Comparison of ENCODE assay signal across 28 mouse cellular contexts in the genomic region with DNA sequence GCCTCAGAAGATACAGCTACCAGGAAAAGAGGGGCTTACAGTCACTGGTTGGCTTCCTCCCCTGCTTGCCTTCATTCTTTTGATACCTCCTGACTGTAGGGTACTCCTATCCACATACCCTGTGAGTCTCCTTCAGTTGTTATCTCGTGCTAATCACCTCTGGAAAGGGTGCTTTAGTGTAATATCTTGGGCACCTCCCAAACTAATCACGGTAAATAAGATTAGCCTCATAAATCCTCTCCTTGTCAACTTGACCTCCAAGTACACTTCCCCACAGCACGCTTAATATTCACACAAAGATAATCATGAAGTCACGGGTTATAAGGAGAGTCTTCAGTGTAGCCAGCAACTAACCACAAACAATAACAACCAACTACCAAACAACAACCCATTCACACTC. TPM values are rescaled to one million over a fixed set of nuclear protein-coding genes. Genes with fewer than 3 reads are reported as not detected.
A peak's percentile ranks its signal among the peaks of the same experiment; 100 is the strongest.
DNase-seq lines count a peak whose midpoint lies in the region; ATAC-seq and TF ChIP-seq lines count a peak whose summit lies in the region.
"Had no signal": no experiment of that assay in that cellular context is flagged by ENCODE, and none has a peak within 500 bp of the region (broad histone marks: within the 10 kb centered on the region; RNA-seq: fewer than 3 reads in every experiment).

No protein-coding gene starts in this region.

- no peaks in the 10 kb centered on the region for H3K36me3 ChIP-seq in intestine, postnatal 0 days (ENCODE audit: control insufficient read depth, insufficient read depth)
- no peaks in the 10 kb centered on the region for H3K36me3 ChIP-seq in stomach, postnatal 0 days (ENCODE audit: control insufficient read depth, insufficient read depth, low read length)
- H3K36me3 ChIP-seq: embryonic facial prominence, embryonic 10.5 days; embryonic facial prominence, embryonic 13.5 days; forebrain, embryonic 12.5 days; forebrain, embryonic 15.5 days; G1E; hindbrain, embryonic 10.5 days had no signal

- H3K4me2 ChIP-seq in intestine, postnatal 0 days (replicated peaks; ENCODE audit: low read depth) = no peak overlapping the region
- H3K4me2 ChIP-seq in stomach, postnatal 0 days (replicated peaks; ENCODE audit: low read depth) = no peak overlapping the region
- H3K4me2 ChIP-seq: embryonic facial prominence, embryonic 13.5 days; forebrain, embryonic 12.5 days; forebrain, embryonic 15.5 days; heart, embryonic 11.5 days; hindbrain, embryonic 14.5 days had no signal

- no peak overlapping the region for H3K4me3 ChIP-seq in intestine, postnatal 0 days (ENCODE audit: low read depth, low read length)
- no peak overlapping the region for H3K4me3 ChIP-seq in stomach, postnatal 0 days (ENCODE audit: low read depth, low read length)
- H3K4me3 ChIP-seq: embryonic facial prominence, embryonic 10.5 days; embryonic facial prominence, embryonic 13.5 days; erythroblast, embryonic 14.5 days; forebrain, embryonic 12.5 days; forebrain, embryonic 15.5 days; hindbrain, embryonic 10.5 days had no signal

- H3K9me3 ChIP-seq in intestine, postnatal 0 days (ENCODE audit: control insufficient read depth) = no peaks in the 10 kb centered on the region
- no peaks in the 10 kb centered on the region for H3K9me3 ChIP-seq in stomach, postnatal 0 days (ENCODE audit: control insufficient read depth, low read length)
- H3K9me3 ChIP-seq: forebrain, embryonic 12.5 days; forebrain, embryonic 15.5 days; G1E; hindbrain, embryonic 10.5 days had no signal

- no peak for TF ChIP-seq EP300 in stomach, postnatal 0 days (optimal IDR thresholded peaks at IDR 0.05)

- H3K27me3 ChIP-seq in intestine, postnatal 0 days (replicated peaks; ENCODE audit: control insufficient read depth, insufficient read depth, low read length) = no peaks in the 10 kb centered on the region
- no peaks in the 10 kb centered on the region for H3K27me3 ChIP-seq in stomach, postnatal 0 days (ENCODE audit: control insufficient read depth, insufficient read depth, low read length)
- H3K27me3 ChIP-seq: CH12.LX; embryonic facial prominence, embryonic 13.5 days; forebrain, embryonic 15.5 days had no signal

- ATAC-seq in intestine, postnatal 0 days = 0 out of 2 replicates have a peak, but pooled peaks have one; percentile 31
- peak; percentile 33 for ATAC-seq in stomach, postnatal 0 days (ENCODE audit: low FRiP score, low TSS enrichment)
- ATAC-seq: forebrain, embryonic 15.5 days; hindbrain, postnatal 0 days; inflammation-experienced regulatory T-cells, adult 6 months had no signal

- H3K4me1 ChIP-seq in intestine, postnatal 0 days (replicated peaks; ENCODE audit: control insufficient read depth, insufficient read depth, low read length) = no peaks in the 10 kb centered on the region
- no peaks in the 10 kb centered on the region for H3K4me1 ChIP-seq in stomach, postnatal 0 days (replicated peaks; ENCODE audit: control insufficient read depth, insufficient read depth)
- H3K4me1 ChIP-seq: forebrain, embryonic 12.5 days; forebrain, embryonic 15.5 days had no signal

- DNase-seq in retina, adult 2 months (ENCODE audit: low read depth, low spot score) = peak; percentile 74
- DNase-seq in retina, embryonic 14.5 days (ENCODE audit: low spot score) = no peak
- DNase-seq in stomach, postnatal 0 days (ENCODE audit: low spot score) = no peak
- no peak for DNase-seq in thymus, postnatal 10 days (ENCODE audit: low spot score in 2 of 2)
- no peak for DNase-seq in ovary, postnatal 36 days (ENCODE audit: low spot score)
- DNase-seq: adrenal gland, adult 2 months; adrenal gland, postnatal 25 days; B cell, adult 2 months; cerebellum, adult 11-12 months; cerebellum, adult 8-10 months; cerebellum, postnatal 10 days; cerebellum, postnatal 36 days; embryo, embryonic 11 days; gastrocnemius, postnatal 36 days; heart, postnatal 36 days had no signal

- WGBS in intestine, postnatal 0 days = 31% methylated on average over 4 of the region's 4 CpGs
- 45% methylated on average over 4 of the region's 4 CpGs for WGBS in stomach, postnatal 0 days

- no peak overlapping the region for H3K27ac ChIP-seq in intestine, postnatal 0 days (ENCODE audit: low read depth, low read length)
- H3K27ac ChIP-seq in stomach, postnatal 0 days (replicated peaks) = 0 out of 2 replicates have a peak overlapping the region, but pooled peaks have one; percentile 45
- H3K27ac ChIP-seq: embryonic facial prominence, embryonic 10.5 days; embryonic facial prominence, embryonic 13.5 days; forebrain, embryonic 12.5 days; forebrain, embryonic 15.5 days; hindbrain, embryonic 10.5 days; hindbrain, embryonic 14.5 days; hindbrain, postnatal 0 days had no signal

- no peak overlapping the region for H3K9ac ChIP-seq in intestine, postnatal 0 days (ENCODE audit: low read depth, low read length)
- H3K9ac ChIP-seq in stomach, postnatal 0 days (ENCODE audit: low read length) = no peak overlapping the region
- H3K9ac ChIP-seq: embryonic facial prominence, embryonic 13.5 days; forebrain, embryonic 12.5 days; forebrain, embryonic 15.5 days; hindbrain, embryonic 14.5 days had no signal

- no peak for TF ChIP-seq CTCF in intestine, postnatal 0 days (IDR thresholded peaks at IDR 0.05; ENCODE audit: low read depth)
- TF ChIP-seq CTCF in stomach, postnatal 0 days (IDR thresholded peaks at IDR 0.05; ENCODE audit: low read depth) = no peak

RNA-seq across cellular contexts. Expression of gene Cdk19, which starts 2.7 kb away (rescaled TPM):
- polyA plus RNA-seq in intestine, postnatal 0 days (2015; fragmentation: Nextera tagmentation; extraction: Ambion mirVana) = 3.0 and 3.2 TPM in 2 replicates
- 4.2 and 4.4 TPM in 2 replicates for polyA plus RNA-seq in stomach, postnatal 0 days (2015; fragmentation: Nextera tagmentation; extraction: Ambion mirVana)

RNA-seq across cellular contexts. Expression of gene Amd1, which starts 40.0 kb away (rescaled TPM):
- 24.0 and 25.3 TPM in 2 replicates for polyA plus RNA-seq in intestine, postnatal 0 days (2015; fragmentation: Nextera tagmentation; extraction: Ambion mirVana)
- polyA plus RNA-seq in stomach, postnatal 0 days (2015; fragmentation: Nextera tagmentation; extraction: Ambion mirVana) = 46.9 and 48.0 TPM in 2 replicates
